Mouse (Mus musculus): ENCODE results near the gene Prkag1.

The Prkag1 gene

GRCm38 (mm10) chr15:98791221-98791620 lies 40.1 kb downstream of the Prkag1 start:
- no peak for DNase-seq

- no peak for DNase-seq
Measured at GRCm38 (mm10) chr15:98790761-98791160, 40.6 kb downstream of the Prkag1 start.

GRCm38 (mm10) chr15:98789661-98790535 lies 41.4 kb downstream of the Prkag1 start, which contains the start of gene Wnt1:
Gene Wnt1, plus strand, starts transcription at chr15:98789857.
- peak; percentile 69 to 72 for DNase-seq

- no peak for DNase-seq
Measured at GRCm38 (mm10) chr15:98788972-98789660, 42.2 kb downstream of the Prkag1 start.

- DNase-seq, result no peak
Measured at GRCm38 (mm10) chr15:98787930-98788329, 43.4 kb downstream of the Prkag1 start.

- DNase-seq, result no peak
Measured at GRCm38 (mm10) chr15:98785744-98786143, 45.6 kb downstream of the Prkag1 start.

GRCm38 (mm10) chr15:98781166-98781565 lies 50.2 kb downstream of the Prkag1 start:
- DNase-seq, result no peak

- DNase-seq, result no peak
Measured at GRCm38 (mm10) chr15:98780573-98780972, 50.7 kb downstream of the Prkag1 start.

- DNase-seq, result no peak
Measured at GRCm38 (mm10) chr15:98780075-98780474, 51.2 kb downstream of the Prkag1 start.

- DNase-seq, result no peak
Measured at GRCm38 (mm10) chr15:98778806-98779205, 52.5 kb downstream of the Prkag1 start.

GRCm38 (mm10) chr15:98778191-98778770 lies 53.0 kb downstream of the Prkag1 start:
- no peak for DNase-seq

GRCm38 (mm10) chr15:98777762-98778161 lies 53.6 kb downstream of the Prkag1 start, which contains the start of gene Wnt10b:
Gene Wnt10b, minus strand, starts transcription at chr15:98778150.
- DNase-seq, result peak in 1 of 2 experiments; percentile 34

GRCm38 (mm10) chr15:98777005-98777616 lies 54.2 kb downstream of the Prkag1 start:
- no peak for DNase-seq

GRCm38 (mm10) chr15:98776280-98777004 lies 54.9 kb downstream of the Prkag1 start:
- DNase-seq, result peak; percentile 33 to 49

GRCm38 (mm10) chr15:98775533-98775932 lies 55.8 kb downstream of the Prkag1 start:
- DNase-seq, result no peak

- no peak for DNase-seq
Measured at GRCm38 (mm10) chr15:98774096-98774495, 57.2 kb downstream of the Prkag1 start.

- peak; percentile 67 to 73 for DNase-seq
Measured at GRCm38 (mm10) chr15:98772511-98773211, 58.7 kb downstream of the Prkag1 start.

GRCm38 (mm10) chr15:98771813-98772425 lies 59.4 kb downstream of the Prkag1 start:
- DNase-seq, result no peak

GRCm38 (mm10) chr15:98768259-98768658 lies 63.1 kb downstream of the Prkag1 start:
- DNase-seq, result no peak

- DNase-seq, result no peak
Measured at GRCm38 (mm10) chr15:98765929-98766328, 65.4 kb downstream of the Prkag1 start.

Measured in thymus, postnatal 36 days (tissue).